Mouse (Mus musculus): Measurements from ENCODE around the gene Lmx1b.
A peak's percentile ranks its signal among the peaks of the same experiment; 100 is the strongest.

- peak; percentile 40 for TF ChIP-seq CTCF (IDR thresholded peaks at IDR 0.05; ENCODE audit: low read depth)
- no peak for TF ChIP-seq EP300 (IDR thresholded peaks at IDR 0.05; ENCODE audit: low read depth)
Measured at GRCm38 (mm10) chr2:33600520-33600919, 39.8 kb downstream of the Lmx1b start.
